Mouse (Mus musculus) hindbrain, embryonic 16.5 days (tissue): ENCODE measurements around the gene Lrrc4. TPM values are rescaled to one million over a fixed set of nuclear protein-coding genes. Genes with fewer than 3 reads are reported as not detected.

ENCODE experiments used
- ATAC-seq: fragments of 200-750 bp; cut with Nextera tagmentation; 2 replicates; pipeline ENCODE4 v1.8.0; 2017; ENCODE audit warnings: moderate TSS enrichment, moderate library complexity
- H3K27ac ChIP-seq: fragments of 300-500 bp; sonication (generic); 2 replicates; pipeline ENCODE4 v1.5.1; 2014; ENCODE audit warnings: low read depth, mild to moderate bottlenecking, control low read depth, low read length, moderate library complexity
- H3K27me3 ChIP-seq: fragments of 300-500 bp; sonication (generic); replicated peaks from 2 replicates; pipeline ENCODE4 v1.6.1; 2014; ENCODE audit warnings: low read length; ENCODE audit not compliant: control insufficient read depth, insufficient read depth
- H3K36me3 ChIP-seq: fragments of 300-500 bp; sonication (generic); 2 replicates; pipeline ENCODE4 v1.6.1; 2014; ENCODE audit warnings: mild to moderate bottlenecking, low read length, moderate library complexity, mixed read lengths; ENCODE audit not compliant: control insufficient read depth, insufficient read depth
- H3K4me1 ChIP-seq: fragments of 300-500 bp; sonication (generic); 2 replicates; pipeline ENCODE4 v1.6.1; 2014; ENCODE audit warnings: low read depth, low read length; ENCODE audit not compliant: control insufficient read depth, insufficient read depth
- H3K4me2 ChIP-seq: fragments of 300-500 bp; sonication (generic); 2 replicates; pipeline ENCODE4 v1.6.1; 2014; ENCODE audit warnings: mild to moderate bottlenecking, low read length, control low read depth, moderate library complexity
- H3K4me3 ChIP-seq: fragments of 300-500 bp; sonication (generic); 2 replicates; pipeline ENCODE4 v1.5.1; 2014; ENCODE audit warnings: mild to moderate bottlenecking, low read length, control low read depth, moderate library complexity
- H3K9ac ChIP-seq: fragments of 300-500 bp; sonication (generic); 2 replicates; pipeline ENCODE4 v1.6.1; 2014; ENCODE audit warnings: low read depth, mild to moderate bottlenecking, control low read depth, low read length, moderate library complexity
- H3K9me3 ChIP-seq: fragments of 300-500 bp; sonication (generic); 2 replicates; pipeline ENCODE4 v1.6.1; 2014; ENCODE audit warnings: mild to moderate bottlenecking, low read length, moderate library complexity; ENCODE audit not compliant: control insufficient read depth
- WGBS: fragments of 180-500 bp; shearing (Covaris S2); extraction: QIAGEN DNeasy Blood & Tissue Kit; methylation state at CpG from one replicate; pipeline ENCODE4 v1.1.7; 2014; 5-methylcytosine and 5-hydroxymethylcytosine counted together
- polyA plus RNA-seq: library from polyadenylated mRNA; unstranded; fragments of >200 nt; fragmentation: Nextera tagmentation; extraction: Ambion mirVana; gene quantifications from 2 replicates; pipeline ENCODE4 v1.2.1, GENCODE M21; 2015

Gene Lrrc4
- polyA plus RNA-seq, 1 experiment from 2014 or later = 7.2 TPM

DNA sequence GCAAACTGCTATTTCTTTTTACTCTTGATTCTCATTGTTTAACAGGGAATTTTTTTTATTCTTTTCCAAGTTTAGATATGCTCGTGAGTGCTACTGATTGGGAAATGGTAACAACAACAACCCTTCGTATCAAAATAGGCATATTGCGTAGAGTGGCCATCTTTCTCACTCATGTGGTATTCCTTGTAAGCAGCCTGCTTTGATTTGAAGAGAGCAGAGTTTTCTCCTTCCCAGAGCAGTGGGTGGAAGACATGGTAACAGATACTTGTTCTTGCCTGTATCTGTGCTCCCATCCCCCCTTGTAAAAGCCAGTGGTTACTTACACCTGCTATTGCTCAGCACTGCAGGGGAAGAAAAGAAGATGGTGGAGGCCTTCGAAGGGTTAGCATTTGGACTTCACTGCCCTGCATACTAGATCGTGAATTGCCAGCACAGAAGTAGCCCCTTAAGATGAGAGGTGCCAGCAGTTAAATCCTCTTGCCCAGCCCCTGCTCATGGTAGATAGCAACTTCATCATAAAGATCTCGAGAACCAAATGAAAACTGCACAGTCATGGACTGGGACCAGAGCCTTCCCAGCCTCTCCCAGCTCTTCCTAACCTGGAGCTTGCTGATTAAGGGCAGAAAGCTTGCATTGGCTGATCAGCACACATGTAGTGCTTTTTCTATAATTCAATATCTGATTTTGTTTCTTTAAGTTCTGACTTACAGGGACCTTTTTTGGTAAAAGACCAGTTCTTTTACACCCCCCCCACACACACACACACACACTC is 77.2 kb downstream of the Lrrc4 start:
- no peaks in the 10 kb centered on the region for H3K9me3 ChIP-seq
- H3K27ac ChIP-seq = no peak overlapping the region
- 86% methylated on average over 6 of the region's 6 CpGs for WGBS
- no peaks in the 10 kb centered on the region for H3K27me3 ChIP-seq
- ATAC-seq = no peak
- no peaks in the 10 kb centered on the region for H3K36me3 ChIP-seq
- H3K4me3 ChIP-seq = no peak overlapping the region
- peaks cover 10% of the 10 kb centered on the region for H3K4me1 ChIP-seq
- no peak overlapping the region for H3K9ac ChIP-seq
- no peak overlapping the region for H3K4me2 ChIP-seq

DNA sequence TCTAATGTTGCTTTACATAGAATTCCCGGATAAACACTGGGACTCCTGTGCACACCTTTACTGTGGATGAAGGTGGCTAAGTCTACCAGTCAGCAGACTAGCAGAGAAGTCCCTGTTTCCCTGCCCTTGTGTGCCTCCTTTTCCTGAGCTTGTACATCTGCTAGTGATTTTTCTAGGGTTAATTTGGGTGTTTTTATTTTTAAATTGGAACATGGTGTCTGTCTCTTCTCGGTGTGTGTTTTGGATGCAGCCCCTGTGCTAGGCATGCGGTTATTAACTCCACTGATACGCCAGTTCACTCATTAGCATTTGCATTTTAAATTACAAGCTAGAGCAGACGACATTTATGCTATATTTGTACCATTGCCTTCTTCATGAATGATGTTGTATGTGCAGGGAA is 77.9 kb downstream of the Lrrc4 start:
- H3K9me3 ChIP-seq = no peaks in the 10 kb centered on the region
- H3K9ac ChIP-seq = no peak overlapping the region
- peak overlapping the region; percentile 30; the same call in 1 of the 2 replicates for H3K27ac ChIP-seq
- ATAC-seq = no peak
- no peaks in the 10 kb centered on the region for H3K27me3 ChIP-seq
- H3K36me3 ChIP-seq = no peaks in the 10 kb centered on the region
- H3K4me1 ChIP-seq = peaks cover 12% of the 10 kb centered on the region
- no peak overlapping the region for H3K4me2 ChIP-seq
- WGBS = 53% methylated on average over 5 of the region's 5 CpGs
- no peak overlapping the region for H3K4me3 ChIP-seq

DNA sequence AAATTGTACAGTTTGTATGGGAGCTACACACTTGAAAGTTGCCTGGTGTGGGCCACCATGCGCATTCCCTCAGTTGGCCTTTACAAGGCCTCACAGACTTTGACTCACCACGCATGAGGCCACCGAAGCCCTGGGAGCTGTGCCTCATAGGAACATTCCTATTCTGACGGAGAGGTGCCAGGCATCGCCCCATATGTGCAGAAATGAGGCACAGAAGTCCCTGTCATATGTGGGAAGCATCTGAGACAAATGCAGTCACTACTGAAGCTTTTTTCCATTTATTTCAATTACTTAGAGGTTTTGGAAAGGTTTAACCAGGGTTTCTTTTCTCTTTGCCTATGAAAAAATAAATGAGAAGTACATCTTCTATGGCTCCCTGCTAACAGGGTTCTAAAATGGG is 78.3 kb downstream of the Lrrc4 start:
- Histone ChIP-seq H3K4me2 (no peak overlapping the region), H3K4me1 (peaks cover 17% of the 10 kb centered on the region), H3K9ac (no peak overlapping the region), H3K36me3 (no peaks in the 10 kb centered on the region), H3K9me3 (no peaks in the 10 kb centered on the region), H3K27ac (peak overlapping the region; percentile 30; the same call in 1 of the 2 replicates), H3K27me3 (no peaks in the 10 kb centered on the region), H3K4me3 (no peak overlapping the region)
- 88% methylated on average over 5 of the region's 5 CpGs for WGBS
- ATAC-seq = no peak

DNA sequence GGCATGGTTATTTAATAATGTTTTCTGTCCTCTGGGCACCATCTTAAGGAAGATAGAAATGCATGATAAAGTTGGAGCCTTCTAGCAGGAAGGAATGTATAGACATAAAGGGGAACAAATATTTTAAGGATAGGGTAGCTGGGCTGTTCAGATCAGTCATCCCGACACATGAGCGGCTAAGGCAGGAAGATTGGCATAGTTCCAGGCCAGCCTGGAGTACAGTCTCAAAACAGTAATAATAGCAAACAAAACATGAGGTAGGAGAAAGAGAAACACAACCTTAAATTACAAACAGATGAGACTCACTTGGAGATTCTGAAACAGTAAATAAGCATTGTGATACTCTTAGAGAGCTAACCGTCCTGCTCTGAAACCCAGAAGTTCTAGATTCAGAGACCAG is 80.4 kb downstream of the Lrrc4 start:
- peaks cover 11% of the 10 kb centered on the region for H3K4me1 ChIP-seq
- H3K9ac ChIP-seq = no peak overlapping the region
- H3K27ac ChIP-seq = no peak overlapping the region
- H3K36me3 ChIP-seq = no peaks in the 10 kb centered on the region
- no peaks in the 10 kb centered on the region for H3K9me3 ChIP-seq
- no peak for ATAC-seq
- H3K27me3 ChIP-seq = no peaks in the 10 kb centered on the region
- H3K4me3 ChIP-seq = no peak overlapping the region
- no peak overlapping the region for H3K4me2 ChIP-seq
- 57% methylated on average over 3 of the region's 3 CpGs for WGBS

DNA sequence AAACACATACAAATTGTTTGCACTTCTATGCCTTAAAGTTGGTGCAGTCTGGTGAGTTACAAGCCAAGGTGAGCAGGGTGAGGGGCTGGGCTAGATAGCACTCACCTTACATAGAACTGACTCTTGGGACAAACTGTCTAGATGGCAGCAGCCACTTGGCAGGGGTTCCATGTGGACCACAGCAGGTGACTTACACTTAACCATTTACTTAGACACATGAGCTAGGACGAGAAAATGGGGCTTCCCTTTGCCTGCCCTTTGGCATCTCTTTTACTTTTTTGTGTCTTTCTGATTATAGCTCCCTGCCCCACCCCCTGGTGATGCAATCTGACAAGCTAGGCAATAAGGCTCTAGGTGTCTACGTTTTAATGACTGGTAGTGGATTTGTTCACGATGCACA is 82.3 kb downstream of the Lrrc4 start:
- peaks cover 11% of the 10 kb centered on the region for H3K4me1 ChIP-seq
- no peak overlapping the region for H3K9ac ChIP-seq
- H3K4me3 ChIP-seq = no peak overlapping the region
- no peaks in the 10 kb centered on the region for H3K9me3 ChIP-seq
- WGBS = 66% methylated on average over 3 of the region's 3 CpGs
- H3K4me2 ChIP-seq = no peak overlapping the region
- no peaks in the 10 kb centered on the region for H3K27me3 ChIP-seq
- ATAC-seq = no peak
- no peaks in the 10 kb centered on the region for H3K36me3 ChIP-seq
- no peak overlapping the region for H3K27ac ChIP-seq

DNA sequence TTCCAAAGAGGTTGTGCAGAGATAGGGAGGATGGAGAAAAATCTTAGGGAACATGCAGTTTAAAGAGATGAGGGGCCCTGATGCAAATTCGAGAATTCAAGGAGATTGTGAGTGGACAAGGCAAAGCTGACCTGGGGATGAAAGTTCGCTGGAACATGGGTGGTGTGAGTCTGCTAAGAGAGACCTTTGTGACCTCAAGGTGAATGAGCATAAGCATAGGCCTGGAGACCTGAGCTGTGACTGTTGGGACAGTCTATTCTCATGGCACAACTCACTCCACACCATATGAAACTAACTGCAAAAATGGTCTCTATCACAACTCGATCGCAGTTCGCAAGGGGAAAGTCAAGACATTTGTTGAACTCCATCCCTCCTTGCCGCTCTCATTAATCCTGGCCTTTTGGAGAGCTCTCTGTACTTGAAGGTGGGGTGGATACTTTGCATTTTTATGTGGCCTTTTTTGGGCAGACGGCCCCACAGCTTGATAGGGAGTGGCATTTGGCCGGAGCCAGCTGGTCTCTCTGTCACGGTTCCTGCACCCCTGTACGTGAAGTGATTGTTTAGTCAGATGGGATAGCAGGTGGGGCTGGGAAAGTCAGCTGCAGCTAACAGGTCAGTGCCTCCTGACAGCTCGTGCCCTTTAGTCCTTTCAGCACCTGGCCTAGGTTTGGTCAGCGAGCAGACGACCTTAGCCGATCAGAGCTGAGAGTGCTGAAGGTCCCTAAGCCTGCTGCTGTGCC is 83.4 kb downstream of the Lrrc4 start:
- peak; percentile 68 for ATAC-seq
- Histone ChIP-seq H3K9ac (no peak overlapping the region), H3K9me3 (no peaks in the 10 kb centered on the region), H3K27ac (peak overlapping the region; percentile 51; the same call in 1 of the 2 replicates), H3K4me3 (no peak overlapping the region), H3K36me3 (no peaks in the 10 kb centered on the region), H3K4me1 (peaks cover 18% of the 10 kb centered on the region), H3K27me3 (no peaks in the 10 kb centered on the region), H3K4me2 (no peak overlapping the region)
- whole genome bisulfite sequencing = 56% methylated on average over 14 of the region's 14 CpGs

DNA sequence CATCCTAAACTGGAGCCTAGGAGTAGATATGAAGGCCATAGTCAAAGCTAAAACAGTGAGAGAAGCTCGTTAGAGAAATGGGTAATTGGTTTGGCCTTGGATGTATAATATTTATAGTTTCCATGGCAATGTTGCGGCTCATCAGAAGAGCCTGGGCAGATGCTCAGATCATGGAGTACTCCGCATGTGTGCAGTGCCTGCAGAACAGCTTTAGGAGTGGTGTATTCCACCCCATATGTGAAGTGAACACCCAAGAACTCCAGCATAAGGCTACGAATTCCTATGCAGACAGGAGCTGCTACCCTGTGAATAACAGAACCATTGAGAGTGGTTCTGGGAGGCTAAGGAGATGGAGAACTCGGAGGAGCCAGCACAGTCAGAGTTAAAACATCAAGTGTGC is 84.5 kb downstream of the Lrrc4 start:
- Histone ChIP-seq H3K36me3 (no peaks in the 10 kb centered on the region), H3K9ac (no peak overlapping the region), H3K4me1 (peaks cover 18% of the 10 kb centered on the region), H3K27ac (no peak overlapping the region), H3K4me3 (no peak overlapping the region), H3K27me3 (no peaks in the 10 kb centered on the region), H3K4me2 (no peak overlapping the region), H3K9me3 (no peaks in the 10 kb centered on the region)
- WGBS = 77% methylated on average over 5 of the region's 5 CpGs
- ATAC-seq = no peak

DNA sequence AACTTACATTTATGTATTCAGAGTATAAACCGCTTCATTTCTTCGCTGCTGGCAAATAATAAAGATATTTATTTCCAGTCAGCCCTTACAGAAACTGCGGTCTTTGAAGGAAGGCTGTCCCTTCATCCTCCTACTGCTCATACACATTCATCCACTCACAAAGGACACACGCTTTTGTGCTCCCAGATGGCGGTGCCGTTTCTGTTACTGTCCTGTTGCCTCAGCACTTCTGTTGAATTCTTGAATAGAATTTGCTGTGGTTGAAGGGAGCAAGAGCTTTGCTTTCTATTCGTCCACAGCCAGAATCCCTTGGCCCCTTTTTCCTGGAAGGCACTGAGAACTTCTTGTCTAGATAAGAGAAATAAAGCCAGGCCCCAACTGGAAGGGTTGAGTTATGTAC is 85.7 kb downstream of the Lrrc4 start:
- H3K9me3 ChIP-seq = no peaks in the 10 kb centered on the region
- no peak for ATAC-seq
- 70% methylated on average over 7 of the region's 7 CpGs for WGBS

DNA sequence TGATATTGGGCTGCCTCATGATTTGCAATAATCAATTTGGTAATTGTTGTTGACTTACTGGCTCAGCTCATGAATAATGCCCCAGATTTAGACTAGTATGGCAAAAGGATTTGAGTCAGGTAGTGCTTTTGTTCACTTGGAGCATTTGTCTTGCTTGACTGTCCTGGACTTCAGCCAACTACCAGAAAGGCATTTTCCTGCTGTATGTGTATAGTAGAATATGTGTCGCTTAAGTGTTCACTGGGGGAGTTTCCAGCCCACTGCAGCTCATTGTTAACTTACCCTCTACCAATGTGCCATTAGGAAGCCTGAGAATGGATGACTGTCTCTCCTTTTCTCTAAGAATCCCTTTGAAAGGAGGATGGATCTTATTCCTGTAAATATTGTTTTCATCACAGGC is 88.0 kb downstream of the Lrrc4 start:
- no peak overlapping the region for H3K9ac ChIP-seq
- no peaks in the 10 kb centered on the region for H3K36me3 ChIP-seq
- 30% methylated on average over 1 of the region's 1 CpGs for WGBS
- H3K4me3 ChIP-seq = no peak overlapping the region
- H3K4me1 ChIP-seq = peaks cover 15% of the 10 kb centered on the region
- no peaks in the 10 kb centered on the region for H3K9me3 ChIP-seq
- no peak overlapping the region for H3K27ac ChIP-seq
- no peaks in the 10 kb centered on the region for H3K27me3 ChIP-seq
- ATAC-seq = no peak
- H3K4me2 ChIP-seq = no peak overlapping the region

More for the DNA sequence above, 85.7 kb downstream of the Lrrc4 start:
- Histone ChIP-seq H3K4me2 (no peak overlapping the region), H3K27ac (no peak overlapping the region), H3K9ac (no peak overlapping the region), H3K36me3 (no peaks in the 10 kb centered on the region), H3K27me3 (no peaks in the 10 kb centered on the region), H3K4me1 (peaks cover 18% of the 10 kb centered on the region), H3K4me3 (no peak overlapping the region)
